Mouse (Mus musculus): ENCODE measurements around the gene Ramp2.

GRCm38 (mm10) chr11:101277381-101278222, 31.8 kb downstream of the Ramp2 start:
- TF ChIP-seq CTCF (IDR thresholded peaks at IDR 0.05; ENCODE audit: insufficient read depth, low read length): no peak
- no peak for TF ChIP-seq POLR2A (IDR thresholded peaks at IDR 0.05; ENCODE audit: borderline replicate concordance, extremely low read depth, low read depth, low read length)
